Mouse (Mus musculus): Measurements from ENCODE around the gene Serpina1d.
"Not testable (repeated sequence)": the region's sequence is repeated elsewhere in the genome, so short reads cannot be mapped to it uniquely, and the experiment has no call there.

Serpina1d gene

DNA sequence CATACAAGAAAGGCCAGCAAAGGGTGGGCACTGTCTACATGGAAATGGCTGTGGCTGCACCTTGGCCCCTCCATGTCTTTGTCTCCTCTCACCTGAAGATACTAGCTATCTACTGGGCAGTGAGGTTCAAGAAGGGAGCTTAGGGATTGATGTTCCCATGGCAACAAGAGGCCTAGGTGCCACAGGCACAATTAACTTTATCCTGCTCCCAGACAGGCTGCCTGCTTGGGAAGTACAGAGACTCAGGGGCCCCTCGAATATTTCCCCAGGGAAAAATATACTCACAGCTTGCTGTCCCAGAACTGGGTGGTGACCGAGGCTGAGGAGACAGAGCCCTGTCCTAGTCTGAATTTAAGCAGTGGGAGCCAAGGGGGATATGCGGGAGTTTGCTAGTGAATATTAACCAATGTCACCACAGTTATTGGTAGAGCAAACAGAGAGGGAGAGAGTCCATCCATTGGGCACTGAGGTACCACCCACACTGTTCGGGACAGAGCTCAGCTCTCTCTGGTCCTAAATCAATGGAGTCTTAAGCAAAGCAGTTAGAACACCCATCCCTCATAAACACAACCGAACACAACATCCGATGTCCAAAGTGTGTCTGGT lies at the start of gene Serpina1d:
Serpina1d (minus strand) TSS at position 347 of the 606 bp plus-strand sequence.
- not testable (repeated sequence) for DNase-seq (ENCODE audit: low spot score)

DNA sequence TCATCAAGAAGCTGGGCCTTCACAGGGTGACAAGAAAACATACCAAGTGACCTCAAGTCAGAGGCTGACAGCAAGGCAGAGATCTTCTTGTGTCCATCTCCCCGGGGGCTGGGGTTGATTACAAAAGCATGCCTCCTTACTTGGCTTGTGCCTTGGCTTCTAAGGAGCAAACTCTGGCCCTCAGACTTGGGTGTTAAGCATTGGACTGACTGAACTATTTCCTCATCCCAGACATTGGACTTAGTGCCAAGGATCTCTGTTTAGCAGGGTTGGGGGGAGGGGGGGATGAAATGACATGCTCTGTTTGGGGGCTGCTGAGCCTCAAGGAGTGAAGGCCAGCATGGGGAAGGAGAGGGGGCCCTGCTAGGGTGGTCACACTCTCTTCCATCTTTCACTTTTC lies 2.8 kb downstream of the Serpina1d start:
- DNase-seq (ENCODE audit: low spot score): not testable (repeated sequence)

DNA sequence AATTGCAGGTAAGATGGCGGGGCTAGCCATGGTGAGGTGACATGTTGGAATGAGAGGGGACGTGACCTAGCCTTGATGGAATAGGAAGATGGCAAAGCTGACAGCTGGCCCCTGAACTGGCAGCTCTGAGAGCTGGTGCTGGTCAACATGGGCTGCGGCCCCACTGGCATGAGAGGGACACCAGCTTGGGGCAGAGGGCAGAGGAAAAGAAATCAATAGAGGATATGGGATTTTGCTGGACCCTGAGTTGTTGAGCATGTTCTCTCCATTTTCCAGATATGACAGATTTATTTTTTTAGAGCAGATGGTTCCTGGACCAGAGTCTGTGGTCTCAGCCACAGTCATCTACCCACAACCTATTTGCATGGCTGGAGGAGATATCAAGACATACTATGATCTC lies 10.3 kb downstream of the Serpina1d start:
- DNase-seq (ENCODE audit: low spot score): not testable (repeated sequence)

DNA sequence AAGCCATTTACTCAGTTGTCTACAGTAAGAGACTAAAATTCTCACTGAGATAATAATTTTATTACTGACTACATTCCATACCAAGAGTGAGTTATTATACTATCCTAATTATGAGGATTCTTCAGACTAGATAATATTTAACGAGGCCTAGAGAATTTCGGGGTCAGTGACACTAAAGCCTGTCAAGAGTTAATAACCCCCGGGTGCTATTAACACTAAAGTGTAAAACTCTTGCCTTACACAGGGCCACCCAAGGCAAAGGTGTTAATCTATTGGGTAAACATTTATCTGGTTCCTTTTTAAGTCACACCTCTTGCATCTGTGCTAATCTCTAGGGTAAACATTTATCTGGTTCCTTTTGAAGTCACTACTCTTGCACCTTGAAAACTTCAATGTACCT lies 13.1 kb downstream of the Serpina1d start:
- not testable (repeated sequence) for DNase-seq (ENCODE audit: low spot score)

DNA sequence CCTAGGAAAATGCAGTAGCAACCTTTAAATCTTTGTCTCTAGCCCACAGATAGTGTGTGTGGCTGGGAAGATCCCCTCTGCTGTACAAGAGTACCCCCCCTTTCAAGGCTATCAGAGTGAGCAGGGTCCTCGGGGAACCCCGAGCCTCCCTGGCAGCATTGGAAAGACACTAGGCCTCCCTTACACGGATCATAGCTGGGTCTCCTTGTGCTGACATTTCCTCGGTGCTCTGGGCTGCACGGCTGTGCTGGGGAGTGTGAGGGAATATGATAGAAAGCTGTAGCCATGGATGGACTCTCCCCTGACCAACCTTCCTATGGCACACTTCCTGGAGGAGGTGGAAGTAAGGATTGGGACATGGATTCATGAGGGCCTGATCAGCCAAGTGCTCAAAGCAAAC lies 27.4 kb downstream of the Serpina1d start:
- DNase-seq (ENCODE audit: low spot score): not testable (repeated sequence)

DNA sequence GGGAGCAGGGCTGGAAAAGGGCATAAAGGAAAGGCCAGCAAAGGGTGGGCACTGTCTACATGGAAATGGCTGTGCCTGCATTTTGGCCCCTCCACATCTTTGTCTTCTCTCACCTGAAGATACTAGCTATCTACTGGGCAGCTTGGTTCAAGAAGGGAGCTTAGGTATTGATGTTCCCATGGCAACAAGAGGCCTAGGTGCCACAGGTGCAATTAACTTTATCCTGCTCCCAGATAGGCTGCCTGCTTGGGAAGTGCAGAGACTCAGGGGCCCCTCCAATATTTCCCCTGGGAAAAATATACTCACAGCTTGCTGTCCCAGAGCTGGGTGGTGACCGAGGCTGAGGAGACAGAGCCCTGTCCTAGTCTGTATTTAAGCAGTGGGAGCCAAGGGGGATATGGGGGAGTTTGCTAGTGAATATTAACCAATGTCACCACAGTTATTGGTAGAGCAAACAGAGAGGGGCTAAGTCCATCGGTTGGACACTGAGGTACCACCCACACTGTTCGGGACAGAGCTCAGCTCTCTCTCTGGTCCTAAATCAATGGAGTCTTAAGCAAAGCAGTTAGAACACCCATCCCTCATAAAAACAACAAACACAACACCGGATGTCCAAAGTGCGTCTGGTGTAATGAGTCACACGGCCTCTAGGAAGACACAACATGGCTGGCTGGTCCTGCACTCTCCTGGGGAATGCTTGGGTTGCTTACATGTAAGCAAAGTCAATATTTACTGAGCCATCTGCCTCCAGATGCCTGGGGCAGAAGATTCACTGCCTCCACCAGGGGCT lies 35.4 kb downstream of the Serpina1d start:
- DNase-seq (ENCODE audit: low spot score): not testable (repeated sequence)

DNA sequence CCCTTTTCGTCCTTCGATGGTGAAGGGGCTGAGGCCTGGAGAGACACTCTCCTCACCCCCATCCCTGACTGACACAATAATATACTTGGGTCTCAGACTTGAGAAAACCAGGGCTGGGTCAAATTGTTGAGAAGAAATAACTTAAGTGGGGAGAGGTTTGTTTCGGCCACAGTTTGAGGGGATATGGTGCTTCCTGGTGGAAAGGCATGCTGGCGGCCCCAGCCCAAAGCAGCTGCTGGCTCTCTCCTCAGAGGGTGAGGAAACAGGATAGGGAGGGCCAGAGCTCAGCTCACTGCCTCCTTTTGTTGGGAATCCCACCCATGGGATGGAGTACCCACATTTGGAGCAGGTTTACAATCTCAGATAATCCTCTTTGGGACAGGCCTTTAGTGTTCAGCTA lies 37.8 kb downstream of the Serpina1d start:
- DNase-seq (ENCODE audit: low spot score): not testable (repeated sequence)

DNA sequence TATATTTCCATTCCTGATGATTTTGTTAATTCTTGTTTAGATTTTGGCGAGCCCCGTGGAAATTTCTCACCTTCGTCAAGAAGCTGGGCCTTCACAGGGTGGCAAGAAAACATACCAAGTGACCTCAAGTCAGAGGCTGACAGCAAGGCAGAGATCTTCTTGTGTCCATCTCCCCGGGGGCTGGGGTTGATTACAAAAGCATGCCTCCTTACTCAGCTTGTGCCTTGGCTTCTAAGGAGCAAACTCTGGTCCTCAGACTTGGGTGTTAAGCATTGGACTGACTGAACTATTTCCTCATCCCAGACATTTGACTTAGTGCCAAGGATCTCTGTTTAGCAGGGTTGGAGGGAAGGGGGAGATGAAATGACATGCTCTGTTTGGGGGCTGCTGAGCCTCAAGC lies 38.3 kb downstream of the Serpina1d start:
- DNase-seq (ENCODE audit: low spot score): not testable (repeated sequence)

Measured in MN1 (cell line).